Mouse (Mus musculus): ENCODE data around the gene Bcas3. TPM values are rescaled to one million over a fixed set of nuclear protein-coding genes. Genes with fewer than 3 reads are reported as not detected.
A peak's percentile ranks its signal among the peaks of the same experiment; 100 is the strongest.

The Bcas3 gene
- polyA plus RNA-seq, 1 experiment from 2014 or later, result 28.2 TPM

- Histone ChIP-seq H3K27ac (peak overlapping the region; percentile 85), H3K36me3 (no peaks in the 10 kb centered on the region), H3K9ac (no peak overlapping the region), H3K9me3 (replicated peaks) (no peaks in the 10 kb centered on the region), H3K4me1 (peaks cover 77% of the 10 kb centered on the region), H3K4me3 (replicated peaks) (no peak overlapping the region), H3K4me2 (no peak overlapping the region), H3K27me3 (peaks cover 48% of the 10 kb centered on the region)
- 57% methylated on average over 16 of the region's 16 CpGs for WGBS
- no peak; the same call in 1 of the 2 replicates for ATAC-seq (replicated peaks; ENCODE audit: low FRiP score)
Measured at GRCm38 (mm10) chr11:85695614-85696263, 342.8 kb downstream of the Bcas3 start.

GRCm38 (mm10) chr11:85696491-85697398 is 343.8 kb downstream of the Bcas3 start:
- 43% methylated on average over 14 of the region's 14 CpGs for WGBS
- peaks cover 71% of the 10 kb centered on the region for H3K4me1 ChIP-seq
- ATAC-seq (replicated peaks; ENCODE audit: low FRiP score), result peak; percentile 33; the same call in 1 of the 2 replicates
- no peaks in the 10 kb centered on the region for H3K9me3 ChIP-seq (replicated peaks)
- H3K4me3 ChIP-seq (replicated peaks), result no peak overlapping the region
- H3K4me2 ChIP-seq, result peak overlapping the region; percentile 8; the same call in 1 of the 2 replicates
- no peaks in the 10 kb centered on the region for H3K36me3 ChIP-seq
- H3K27me3 ChIP-seq, result peaks cover 55% of the 10 kb centered on the region
- peak overlapping the region; percentile 85 for H3K27ac ChIP-seq
- H3K9ac ChIP-seq, result no peak overlapping the region

- 64% methylated on average over 4 of the region's 4 CpGs for WGBS
- no peak overlapping the region for H3K4me2 ChIP-seq
- H3K27ac ChIP-seq, result peak overlapping the region; percentile 85
- H3K4me1 ChIP-seq, result peaks cover 71% of the 10 kb centered on the region
- no peaks in the 10 kb centered on the region for H3K36me3 ChIP-seq
- peaks cover 55% of the 10 kb centered on the region for H3K27me3 ChIP-seq
- H3K9ac ChIP-seq, result no peak overlapping the region
- no peak overlapping the region for H3K4me3 ChIP-seq (replicated peaks)
- ATAC-seq (replicated peaks; ENCODE audit: low FRiP score), result no peak
- H3K9me3 ChIP-seq (replicated peaks), result no peaks in the 10 kb centered on the region
Measured at GRCm38 (mm10) chr11:85697468-85697867, 344.5 kb downstream of the Bcas3 start.

- no peak for ATAC-seq (replicated peaks; ENCODE audit: low FRiP score)
- Histone ChIP-seq H3K9ac (no peak overlapping the region), H3K9me3 (replicated peaks) (no peaks in the 10 kb centered on the region), H3K4me2 (peak overlapping the region; percentile 2; the same call in 1 of the 2 replicates), H3K27me3 (peaks cover 51% of the 10 kb centered on the region), H3K36me3 (no peaks in the 10 kb centered on the region), H3K27ac (peak overlapping the region; percentile 85), H3K4me3 (replicated peaks) (no peak overlapping the region), H3K4me1 (peaks cover 63% of the 10 kb centered on the region)
- WGBS, result 15% methylated on average over 11 of the region's 11 CpGs
Measured at GRCm38 (mm10) chr11:85698242-85698641, 345.3 kb downstream of the Bcas3 start.

GRCm38 (mm10) chr11:85704062-85704748 is 351.2 kb downstream of the Bcas3 start:
- H3K4me3 ChIP-seq (replicated peaks), result no peak overlapping the region
- 71% methylated on average over 4 of the region's 4 CpGs for WGBS
- peaks cover 14% of the 10 kb centered on the region for H3K4me1 ChIP-seq
- no peak overlapping the region for H3K27ac ChIP-seq
- no peak overlapping the region for H3K4me2 ChIP-seq
- peaks cover 24% of the 10 kb centered on the region for H3K27me3 ChIP-seq
- H3K9me3 ChIP-seq (replicated peaks), result no peaks in the 10 kb centered on the region
- no peak overlapping the region for H3K9ac ChIP-seq
- no peak for ATAC-seq (replicated peaks; ENCODE audit: low FRiP score)
- no peaks in the 10 kb centered on the region for H3K36me3 ChIP-seq

GRCm38 (mm10) chr11:85706630-85707029 is 353.7 kb downstream of the Bcas3 start:
- no peaks in the 10 kb centered on the region for H3K36me3 ChIP-seq
- peaks cover 7% of the 10 kb centered on the region; the same call in 1 of the 2 replicates for H3K27me3 ChIP-seq
- H3K9ac ChIP-seq, result no peak overlapping the region
- no peak overlapping the region for H3K4me3 ChIP-seq (replicated peaks)
- H3K4me1 ChIP-seq, result peaks cover 8% of the 10 kb centered on the region
- 38% methylated on average over 1 of the region's 1 CpGs for WGBS
- H3K4me2 ChIP-seq, result no peak overlapping the region
- H3K27ac ChIP-seq, result no peak overlapping the region
- ATAC-seq (replicated peaks; ENCODE audit: low FRiP score), result no peak
- H3K9me3 ChIP-seq (replicated peaks), result no peaks in the 10 kb centered on the region

GRCm38 (mm10) chr11:85707496-85707895 is 354.5 kb downstream of the Bcas3 start:
- 84% methylated on average over 1 of the region's 1 CpGs for WGBS
- H3K4me2 ChIP-seq, result no peak overlapping the region
- ATAC-seq (replicated peaks; ENCODE audit: low FRiP score), result no peak

GRCm38 (mm10) chr11:85709147-85709546 is 356.2 kb downstream of the Bcas3 start:
- ATAC-seq (replicated peaks; ENCODE audit: low FRiP score), result no peak
- 0 out of 2 replicates have a peak, but pooled peaks cover 6% of the 10 kb centered on the region for H3K27me3 ChIP-seq
- no peaks in the 10 kb centered on the region for H3K36me3 ChIP-seq
- H3K4me3 ChIP-seq (replicated peaks), result no peak overlapping the region
- WGBS, result 57% methylated on average over 6 of the region's 6 CpGs
- no peaks in the 10 kb centered on the region for H3K9me3 ChIP-seq (replicated peaks)
- no peak overlapping the region for H3K4me2 ChIP-seq
- no peak overlapping the region for H3K27ac ChIP-seq
- H3K9ac ChIP-seq, result no peak overlapping the region
- peaks cover 25% of the 10 kb centered on the region for H3K4me1 ChIP-seq

More at GRCm38 (mm10) chr11:85707496-85707895, 354.5 kb downstream of the Bcas3 start:
- Histone ChIP-seq H3K4me3 (replicated peaks) (no peak overlapping the region), H3K4me1 (peaks cover 10% of the 10 kb centered on the region), H3K27ac (no peak overlapping the region), H3K27me3 (0 out of 2 replicates have a peak, but pooled peaks cover 6% of the 10 kb centered on the region), H3K9ac (no peak overlapping the region), H3K36me3 (no peaks in the 10 kb centered on the region), H3K9me3 (replicated peaks) (no peaks in the 10 kb centered on the region)

GRCm38 (mm10) chr11:85710155-85710554 is 357.2 kb downstream of the Bcas3 start:
- Histone ChIP-seq H3K4me3 (replicated peaks) (no peak overlapping the region), H3K27me3 (0 out of 2 replicates have a peak, but pooled peaks cover 6% of the 10 kb centered on the region), H3K4me1 (peaks cover 34% of the 10 kb centered on the region), H3K36me3 (no peaks in the 10 kb centered on the region), H3K4me2 (no peak overlapping the region), H3K9me3 (replicated peaks) (no peaks in the 10 kb centered on the region), H3K9ac (no peak overlapping the region), H3K27ac (no peak overlapping the region)
- no peak for ATAC-seq (replicated peaks; ENCODE audit: low FRiP score)
- WGBS, result 74% methylated on average over 7 of the region's 7 CpGs

GRCm38 (mm10) chr11:85712026-85712804 is 359.2 kb downstream of the Bcas3 start:
- ATAC-seq (replicated peaks; ENCODE audit: low FRiP score), result no peak
- Histone ChIP-seq H3K36me3 (no peaks in the 10 kb centered on the region), H3K4me1 (peaks cover 37% of the 10 kb centered on the region), H3K4me3 (replicated peaks) (no peak overlapping the region), H3K9ac (no peak overlapping the region), H3K27me3 (0 out of 2 replicates have a peak, but pooled peaks cover 5% of the 10 kb centered on the region), H3K4me2 (no peak overlapping the region), H3K9me3 (replicated peaks) (no peaks in the 10 kb centered on the region), H3K27ac (peak overlapping the region; percentile 70)
- 80% methylated on average over 8 of the region's 8 CpGs for WGBS

Measured in kidney, embryonic 15.5 days (tissue).